Mouse (Mus musculus) layer of hippocampus, adult 9-11 months (tissue): ENCODE measurements around the gene Piwil1.

Source experiments
- DNase-seq: peaks from one replicate; pipeline ENCODE4 v3.0.0; 2022

The Piwil1 gene

DNA sequence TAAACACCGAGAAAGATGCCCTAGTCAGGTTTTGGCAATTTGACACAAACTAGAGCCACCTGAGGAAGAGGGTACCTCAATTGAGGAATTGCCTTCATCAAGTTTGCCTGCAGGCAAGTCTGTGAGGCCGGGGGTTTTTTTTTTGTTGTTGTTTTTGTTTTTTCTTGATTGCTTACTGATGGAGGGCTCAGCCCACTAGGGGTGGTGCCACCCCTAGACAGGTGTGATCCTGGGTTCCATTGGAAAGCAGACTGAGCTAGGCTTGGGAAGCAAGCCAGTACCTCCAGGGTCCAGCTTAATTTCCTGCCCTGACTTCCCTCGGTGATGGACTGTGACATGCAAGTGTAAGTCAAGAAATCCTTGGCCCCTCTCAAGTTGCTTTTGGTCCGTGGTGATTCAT, at the start of gene Piwil1:
Gene Piwil1, plus strand, starts transcription at position 301 of the 400 bp plus-strand sequence.
- no peak for DNase-seq

DNA sequence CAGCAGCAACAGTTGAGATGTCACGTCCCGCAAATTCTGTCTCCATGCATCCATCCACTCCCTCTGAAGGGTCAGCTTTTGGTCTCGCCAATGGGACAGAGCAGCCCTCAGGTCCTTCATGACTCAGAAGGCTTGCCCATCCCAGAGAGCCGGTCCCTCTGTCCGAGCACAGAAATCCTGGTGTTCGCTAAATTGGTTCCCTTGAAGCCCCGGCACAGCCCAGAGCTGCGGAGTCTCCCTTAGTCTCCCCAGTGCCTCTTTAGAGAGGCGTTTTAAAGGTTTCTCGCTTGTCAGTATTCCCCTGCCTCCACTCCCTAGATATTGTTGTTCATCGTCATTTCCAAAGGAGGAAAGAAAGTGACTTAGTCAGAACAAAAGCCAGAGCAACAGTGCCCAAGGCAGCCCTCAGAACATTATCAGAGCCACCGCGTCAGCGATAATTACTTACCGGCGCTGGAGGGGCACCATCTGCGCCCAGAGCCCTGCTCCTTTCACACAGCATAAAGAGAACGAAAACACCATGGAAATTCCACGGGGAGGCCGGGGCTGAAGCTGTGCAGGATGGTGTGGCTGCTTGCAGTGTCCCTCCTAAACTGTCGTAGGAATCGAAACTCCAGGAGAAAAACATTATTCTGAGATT, 45.7 kb upstream of the Piwil1 start:
- DNase-seq, result no peak

DNA sequence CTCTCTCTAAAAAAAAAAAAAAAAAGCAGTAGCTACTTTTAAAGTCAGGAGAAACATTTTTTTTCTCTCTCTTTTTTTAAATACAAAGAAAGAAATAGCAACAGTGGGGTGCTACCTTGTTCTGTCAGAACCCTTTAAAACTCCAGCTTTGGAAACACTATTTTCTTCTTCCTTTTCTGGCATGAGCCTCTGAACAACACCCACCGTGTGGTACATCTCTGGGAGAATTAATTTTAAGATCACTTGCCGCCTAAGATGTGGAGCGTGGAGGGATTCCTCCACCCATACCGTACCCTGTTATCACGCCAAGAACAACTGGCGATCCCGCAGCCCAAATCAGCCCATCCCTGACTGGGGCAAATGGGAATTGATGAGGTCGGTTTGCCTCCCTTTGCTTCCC, 42.2 kb upstream of the Piwil1 start:
- DNase-seq, result no peak

DNA sequence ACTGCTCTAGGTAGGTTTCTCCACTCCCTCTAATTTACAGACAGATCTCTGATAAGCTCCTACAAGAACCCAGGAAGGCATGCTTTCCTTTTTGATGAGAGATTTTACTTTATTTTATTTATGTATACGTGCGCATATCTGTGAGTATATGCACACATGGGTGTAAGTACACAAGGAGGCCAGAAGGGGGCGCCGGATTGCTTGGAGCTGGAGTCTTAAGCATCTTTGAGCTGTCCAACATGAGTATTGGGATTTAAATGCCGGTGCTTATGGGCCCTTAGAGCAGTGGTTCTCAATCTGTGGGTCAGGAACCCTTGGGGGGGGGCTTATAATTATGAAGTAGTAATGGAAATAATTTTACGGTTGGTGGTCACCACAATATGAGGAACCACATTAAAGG, 39.4 kb upstream of the Piwil1 start:
- DNase-seq, result no peak

DNA sequence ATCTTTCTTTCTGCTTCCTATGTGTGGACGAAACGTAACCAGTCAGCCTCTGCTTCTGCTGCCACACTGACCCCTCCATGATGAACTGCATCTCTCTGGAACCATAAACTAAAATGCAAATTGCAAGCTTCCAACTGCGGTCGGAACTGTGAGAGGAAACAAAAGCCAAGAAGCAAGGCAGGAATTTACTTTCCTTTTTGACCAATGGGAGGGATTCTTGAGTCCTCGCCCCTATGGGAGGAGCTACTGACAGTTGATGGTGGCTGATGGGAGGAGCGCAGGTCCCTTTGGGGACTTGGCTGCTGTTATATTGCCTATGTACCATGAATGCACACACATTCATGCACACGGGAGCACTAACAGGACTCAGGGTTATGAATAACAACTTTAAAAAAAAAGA, 38.3 kb upstream of the Piwil1 start:
- DNase-seq, result no peak

DNA sequence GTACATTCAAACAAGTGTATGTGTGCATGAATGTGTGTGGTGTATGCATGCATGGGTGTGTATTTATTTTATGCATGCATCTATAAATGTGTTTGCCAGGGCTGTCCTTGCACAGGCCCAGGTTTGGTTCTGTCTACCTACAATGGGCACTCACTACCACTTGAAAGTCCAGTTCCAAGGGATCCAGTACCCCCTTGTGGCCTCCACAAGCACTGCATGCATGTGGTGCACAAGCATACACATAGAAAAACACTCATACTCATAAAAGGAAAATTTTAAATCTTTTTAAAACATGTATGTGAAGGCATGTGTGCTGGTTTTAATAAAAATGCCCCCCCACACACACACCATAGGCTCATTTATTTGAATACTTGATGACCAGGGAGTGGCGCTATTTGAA, 37.3 kb upstream of the Piwil1 start:
- DNase-seq, result no peak

DNA sequence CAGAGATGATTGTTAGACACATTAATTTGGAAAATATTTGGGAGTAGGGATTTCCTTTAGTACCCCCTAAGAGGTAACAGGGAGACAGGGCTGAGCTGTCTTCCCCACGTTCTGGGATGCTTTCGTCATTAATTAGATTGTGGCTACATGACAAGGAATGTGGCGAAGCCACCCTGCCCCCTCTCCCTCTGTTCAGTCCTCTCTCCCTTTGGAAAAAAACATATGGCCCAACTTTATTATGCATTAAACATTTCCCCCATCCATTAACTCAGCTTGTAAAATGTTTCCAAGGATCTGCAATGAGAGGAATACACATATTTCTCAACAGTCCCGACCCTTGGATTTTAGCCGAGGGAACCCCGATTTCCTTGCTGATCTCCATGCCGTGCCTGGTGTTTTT, 35.0 kb upstream of the Piwil1 start:
- peak; percentile 44 for DNase-seq

DNA sequence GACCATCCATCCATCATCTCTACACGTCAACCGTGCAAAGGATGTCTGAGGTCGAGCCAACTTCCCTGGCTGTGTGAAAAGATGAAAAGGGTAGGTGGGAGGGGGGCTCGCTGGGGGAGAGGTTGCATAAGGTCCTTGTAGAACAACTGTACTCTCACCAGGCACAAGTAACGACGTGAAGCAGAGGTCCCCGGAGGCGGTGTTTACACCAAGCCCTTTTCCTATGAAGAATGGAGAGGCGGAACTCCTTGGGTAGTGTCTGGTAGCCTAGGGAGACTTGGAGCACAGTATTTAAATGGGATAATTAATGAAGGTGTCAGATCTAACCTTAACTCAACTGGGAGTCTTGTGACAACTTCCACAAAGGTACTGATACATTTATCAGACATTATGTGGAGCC, 28.2 kb upstream of the Piwil1 start:
- no peak for DNase-seq

DNA sequence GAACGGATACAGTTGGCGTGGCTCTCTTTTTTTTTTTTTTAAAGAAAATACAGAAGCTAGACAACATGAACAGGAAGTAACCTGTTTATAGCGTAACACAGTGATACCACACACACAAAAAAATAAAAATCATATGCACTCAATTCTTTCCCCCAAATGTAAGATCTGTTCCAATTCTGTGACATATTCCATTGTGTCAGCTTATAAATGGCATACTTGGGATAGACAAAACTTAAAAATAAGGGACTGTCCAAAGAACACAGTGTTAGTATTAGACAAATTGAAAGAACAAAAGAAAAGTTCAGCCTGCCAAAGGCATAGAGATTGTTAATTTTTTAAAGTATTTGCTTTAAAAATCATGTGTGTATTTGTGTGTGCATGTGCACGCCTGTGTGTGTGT, 25.0 kb upstream of the Piwil1 start:
- DNase-seq, result no peak

DNA sequence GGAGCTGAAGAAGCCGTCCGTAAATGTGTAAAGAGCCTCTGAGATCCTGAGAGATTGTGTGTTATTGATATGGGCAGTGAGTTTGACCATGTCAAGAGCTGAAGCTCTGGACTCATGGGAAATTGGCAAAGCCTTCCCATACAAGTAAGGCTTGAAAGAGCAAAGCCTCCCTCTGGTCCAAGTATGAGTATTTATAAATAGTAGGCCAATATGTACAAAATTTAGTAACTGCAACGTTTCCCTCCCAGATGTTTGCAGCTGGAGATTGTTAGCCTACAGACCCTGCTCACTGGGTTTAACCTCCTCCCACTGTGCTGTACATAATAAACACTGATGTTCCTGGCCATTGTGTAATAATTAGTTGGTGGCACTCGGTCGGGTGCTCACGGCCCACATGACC, 24.5 kb upstream of the Piwil1 start:
- DNase-seq, result no peak

DNA sequence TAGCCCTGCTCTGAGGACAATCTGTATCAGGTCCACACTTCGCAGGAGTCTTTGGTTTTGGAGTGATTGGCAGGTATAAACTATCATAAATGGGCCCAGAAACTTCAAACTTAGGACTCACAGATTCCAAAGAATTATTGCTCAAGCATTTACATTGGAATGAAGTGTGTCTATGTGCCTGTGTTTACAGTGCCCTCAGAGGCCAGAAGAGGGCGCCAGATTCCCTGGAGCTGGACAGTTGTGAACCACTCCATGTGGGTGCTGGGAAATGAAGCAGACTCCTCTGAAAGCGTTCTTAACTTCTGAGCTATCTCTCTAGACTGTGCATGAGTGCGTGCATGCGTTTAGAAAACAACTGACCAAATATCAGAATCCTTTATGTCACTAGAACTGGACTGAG, 20.9 kb upstream of the Piwil1 start:
- DNase-seq, result no peak

DNA sequence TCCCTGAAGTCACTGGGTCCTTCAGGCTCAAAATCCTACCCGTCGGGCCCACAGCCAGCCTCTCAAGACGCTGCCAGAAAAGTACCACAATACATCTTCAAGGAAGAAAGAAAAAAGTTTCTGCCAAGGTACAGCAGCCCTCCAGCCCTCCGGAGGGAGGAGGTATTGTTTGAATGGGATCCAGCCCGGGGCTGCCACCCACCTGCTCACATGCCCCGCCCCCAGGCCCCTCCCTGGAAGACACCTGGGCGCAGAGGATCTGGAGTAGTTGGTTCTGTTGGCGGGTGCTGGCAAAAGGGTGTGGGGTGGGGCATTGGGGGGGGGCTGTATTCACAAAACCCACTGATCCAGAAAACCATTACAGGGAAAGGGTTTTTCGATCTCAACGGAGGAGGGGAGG, 18.1 kb upstream of the Piwil1 start:
- no peak for DNase-seq

DNA sequence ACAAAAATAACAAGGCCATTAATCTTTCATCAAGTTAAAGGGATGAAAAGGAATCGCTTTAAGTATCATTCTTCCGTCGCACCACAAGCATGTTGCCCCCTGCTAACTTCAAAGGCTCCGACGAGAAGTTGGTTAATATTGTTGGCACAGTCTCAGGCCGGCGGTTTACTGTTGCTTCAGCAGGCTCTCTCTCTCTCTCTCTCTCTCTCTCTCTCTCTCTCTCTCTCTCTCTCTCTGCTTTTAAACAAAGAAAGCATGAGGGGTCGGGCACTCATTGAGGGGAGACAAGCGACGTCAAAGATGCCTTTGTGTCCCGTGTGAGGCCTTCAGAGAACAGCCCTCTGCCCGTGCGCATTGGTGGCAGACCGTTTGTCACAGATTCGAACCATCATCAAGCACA, 17.7 kb upstream of the Piwil1 start:
- DNase-seq, result no peak

DNA sequence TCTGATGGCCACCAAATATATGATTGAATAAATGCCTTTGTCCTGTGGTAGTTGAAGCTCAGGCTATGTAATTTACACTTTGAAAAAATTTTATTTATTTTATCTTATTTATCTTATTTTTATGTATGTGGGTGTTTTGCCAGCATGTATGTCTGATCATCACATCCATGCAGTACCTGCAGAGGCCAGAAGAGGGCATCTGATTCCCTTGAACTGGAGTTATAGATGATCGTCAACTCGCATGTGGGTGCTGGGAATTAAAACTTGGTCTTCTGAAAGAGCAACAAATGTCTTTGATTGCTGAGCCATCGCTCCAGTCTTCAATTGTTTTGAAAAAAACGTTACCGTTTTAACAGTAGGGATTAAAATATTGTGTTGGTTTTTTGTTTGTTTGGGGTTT, 15.2 kb upstream of the Piwil1 start:
- DNase-seq, result no peak

DNA sequence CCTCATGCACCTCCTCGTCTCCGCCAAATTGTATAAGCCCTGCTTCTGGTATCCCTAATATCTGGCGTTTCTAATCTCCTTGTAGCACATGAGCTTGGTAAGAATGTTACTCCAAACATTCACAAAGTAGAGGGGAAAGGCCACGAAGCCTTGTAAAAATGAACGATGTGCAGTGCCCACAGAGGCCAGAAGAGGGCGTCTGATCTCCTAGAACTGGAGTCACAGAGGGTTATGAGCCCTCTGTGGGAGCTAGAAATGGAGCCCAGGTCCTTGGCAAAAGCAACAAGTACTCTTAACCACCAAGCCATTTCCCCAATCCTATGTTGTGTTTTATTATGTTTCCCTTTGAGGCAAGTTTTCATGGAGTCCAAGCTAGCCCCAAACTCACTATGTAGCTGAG, 8.2 kb upstream of the Piwil1 start:
- DNase-seq, result no peak

DNA sequence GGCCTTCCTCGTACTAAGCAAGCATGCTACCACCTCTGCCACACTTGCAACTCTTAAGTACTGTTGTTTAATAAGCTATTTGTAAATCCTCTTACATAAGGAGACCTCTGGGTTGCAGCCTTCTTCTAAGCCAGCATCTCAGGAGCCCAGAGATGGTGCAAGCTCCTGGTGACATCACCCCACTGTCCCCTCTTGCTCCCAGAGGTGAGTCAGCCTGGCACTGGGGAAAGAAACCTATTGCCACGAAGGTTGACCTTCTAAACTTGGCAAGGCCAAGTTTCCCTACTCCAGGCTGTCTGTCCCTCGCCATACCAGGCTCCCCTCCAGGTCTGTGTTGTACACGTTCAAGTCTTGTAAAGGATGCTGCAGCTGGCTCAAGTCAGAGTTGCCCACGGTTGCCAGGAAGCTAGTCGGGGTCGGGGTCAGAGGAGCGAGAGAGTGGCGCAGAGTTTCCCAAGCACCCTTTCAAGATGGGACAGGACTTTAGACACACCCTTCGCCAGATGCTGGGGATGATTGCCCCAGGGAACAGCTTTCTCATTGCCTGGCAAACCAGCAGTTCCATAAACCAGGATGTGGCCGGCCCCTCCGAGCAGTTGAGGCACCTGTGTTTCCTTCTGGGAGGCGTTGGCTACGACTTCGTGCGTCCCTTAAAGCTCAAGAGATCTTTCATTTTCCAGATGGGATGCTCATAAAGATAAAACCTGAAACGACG, 7.6 kb upstream of the Piwil1 start:
- DNase-seq, result no peak

DNA sequence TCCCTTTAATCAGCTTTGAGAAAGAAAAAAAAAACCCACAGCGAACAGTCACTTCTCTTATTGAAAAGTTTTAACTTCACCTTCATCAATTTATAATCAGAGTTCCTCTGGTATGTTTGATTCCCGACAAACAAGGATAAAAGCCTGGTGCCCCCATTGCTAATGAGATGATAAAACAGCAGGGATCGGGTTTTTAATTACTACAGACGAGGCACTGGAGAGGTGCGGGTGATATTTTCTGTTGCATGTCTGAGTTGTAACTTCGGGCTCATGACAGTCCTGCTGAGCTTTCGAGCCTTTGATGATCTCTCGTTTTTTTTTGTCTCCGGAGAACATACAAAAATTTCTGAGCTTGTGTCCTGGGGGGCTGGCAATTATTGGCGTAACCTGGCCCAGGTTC, 5.5 kb upstream of the Piwil1 start:
- DNase-seq, result no peak

DNA sequence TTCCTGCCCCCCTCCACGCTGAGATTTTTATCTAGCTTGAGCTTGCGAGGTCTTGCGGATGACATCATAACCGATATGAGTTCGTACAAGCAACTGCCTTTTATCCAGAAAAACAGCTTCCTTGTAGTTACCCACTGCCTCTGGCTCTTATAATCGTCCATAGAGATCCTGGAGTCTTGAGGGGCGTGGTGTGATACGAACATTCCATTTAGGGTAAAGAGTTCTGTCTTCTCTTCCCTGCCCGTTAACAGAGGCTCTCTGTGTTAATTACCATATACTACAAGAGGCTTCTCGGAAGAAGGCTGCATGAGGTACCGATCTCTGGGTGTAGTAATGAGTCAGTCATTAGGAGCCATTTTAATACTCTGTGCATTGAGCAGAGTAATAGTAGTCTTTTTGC, 1.6 kb upstream of the Piwil1 start:
- DNase-seq, result no peak

DNA sequence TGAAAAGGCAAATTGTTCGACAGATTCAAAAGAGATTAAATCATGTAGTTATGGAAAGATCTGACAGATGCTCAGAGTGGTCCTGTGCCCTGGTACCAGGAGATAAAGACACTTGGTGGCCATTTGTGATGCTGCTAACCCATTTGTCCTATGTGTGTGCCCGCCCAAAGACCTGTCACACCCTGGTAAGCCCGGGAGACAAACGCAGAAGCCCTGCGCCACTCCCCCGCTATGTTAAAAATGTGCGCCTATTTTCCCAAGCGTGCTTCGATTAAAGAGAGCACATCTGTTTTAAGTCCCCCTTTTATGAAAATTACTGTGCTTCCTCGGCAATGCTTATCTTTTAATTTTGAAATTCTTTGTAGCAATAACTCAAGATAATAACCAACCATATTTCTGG, 1.4 kb downstream of the Piwil1 start:
- DNase-seq, result no peak

DNA sequence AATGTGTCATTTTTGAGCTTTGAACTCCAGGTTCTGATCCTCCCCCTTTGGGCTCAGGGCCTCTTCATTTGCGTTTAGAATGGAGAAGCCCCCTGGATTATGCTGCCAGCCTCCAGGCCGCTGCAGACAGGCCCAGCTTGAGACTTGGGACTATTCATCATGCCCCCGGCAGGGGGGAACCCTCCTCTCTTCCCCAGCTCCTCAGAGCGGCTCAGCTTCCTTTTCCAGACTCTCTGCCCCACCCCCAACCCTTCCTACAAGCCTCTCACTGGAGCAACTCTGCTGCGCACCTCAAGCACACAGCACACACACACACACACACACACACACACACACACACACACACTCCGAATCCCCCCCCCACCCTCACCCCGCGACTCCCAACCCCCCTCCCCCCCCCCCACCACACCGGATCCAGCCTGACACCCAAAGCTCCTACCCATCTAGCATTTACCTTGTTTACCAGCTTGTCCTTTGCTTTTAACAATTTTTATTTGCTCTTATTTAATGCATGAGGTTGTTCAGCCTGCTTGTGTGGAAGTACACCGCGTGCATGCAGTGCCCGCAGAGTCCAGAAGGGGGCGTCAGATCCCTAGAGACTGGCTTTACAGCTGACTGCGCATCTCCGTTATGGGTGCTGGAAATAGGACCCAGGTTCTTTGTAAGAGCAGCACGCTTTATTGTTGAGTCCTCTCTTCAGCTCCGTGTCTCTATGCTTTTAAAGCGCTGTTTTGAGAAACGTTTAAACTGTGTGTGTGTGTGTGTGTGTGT, 2.0 kb downstream of the Piwil1 start:
- DNase-seq, result no peak

DNA sequence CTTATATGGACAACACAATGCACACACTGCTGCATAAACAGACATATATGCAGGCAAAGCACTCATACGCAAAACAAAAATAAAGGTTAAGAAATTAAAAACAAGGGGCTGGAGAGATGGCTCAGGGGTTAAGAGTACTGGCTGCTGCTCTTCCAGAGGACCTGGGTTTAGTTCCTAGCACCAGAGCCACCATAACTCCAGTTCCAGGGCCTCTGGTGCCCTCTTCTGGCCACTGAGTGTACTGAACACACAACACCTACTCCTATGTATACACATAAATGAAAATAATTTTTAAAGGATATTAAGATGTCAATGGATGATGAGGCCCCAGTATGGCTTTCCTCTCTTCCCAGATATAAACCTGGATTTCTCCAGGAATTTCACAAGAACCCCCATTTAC, 4.1 kb downstream of the Piwil1 start:
- no peak for DNase-seq

DNA sequence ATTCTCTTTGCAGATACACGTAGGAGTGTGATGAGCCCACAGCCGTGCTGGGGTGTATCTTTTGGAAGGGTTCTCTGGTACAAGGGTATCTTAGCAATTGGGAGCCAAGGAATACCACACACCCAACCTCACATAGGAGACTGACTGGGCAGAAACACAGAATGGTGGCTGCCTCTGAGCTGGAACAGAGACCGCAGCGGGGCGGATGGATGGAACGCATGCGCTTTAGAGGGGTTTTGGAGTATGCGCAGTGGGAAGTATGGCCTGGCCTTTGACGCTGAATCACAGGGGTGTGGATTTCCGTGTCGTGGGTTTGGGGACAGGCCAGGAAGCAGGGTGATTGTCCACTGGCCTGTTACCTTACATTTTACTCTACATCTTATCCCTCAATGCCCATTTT, 4.9 kb downstream of the Piwil1 start:
- no peak for DNase-seq

DNA sequence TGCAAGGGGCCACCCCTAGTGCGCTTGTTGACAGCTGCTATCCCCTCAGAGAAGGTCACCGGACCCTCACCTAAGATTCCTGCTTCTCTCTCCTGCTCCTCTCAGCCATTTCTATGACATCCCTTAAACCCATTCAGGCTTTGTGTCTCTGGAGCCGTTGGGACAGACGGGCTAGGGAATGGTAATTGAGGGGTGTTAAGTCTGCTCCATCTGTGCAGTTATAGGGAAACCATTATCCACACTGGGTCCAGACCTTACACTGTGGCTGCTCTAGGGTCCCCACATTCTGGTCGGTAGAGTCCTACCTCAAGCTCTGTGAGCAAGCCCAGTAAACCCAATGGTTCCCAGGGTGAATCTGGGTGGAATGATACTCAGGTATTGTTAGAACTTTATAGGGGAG, 6.6 kb downstream of the Piwil1 start:
- no peak for DNase-seq

DNA sequence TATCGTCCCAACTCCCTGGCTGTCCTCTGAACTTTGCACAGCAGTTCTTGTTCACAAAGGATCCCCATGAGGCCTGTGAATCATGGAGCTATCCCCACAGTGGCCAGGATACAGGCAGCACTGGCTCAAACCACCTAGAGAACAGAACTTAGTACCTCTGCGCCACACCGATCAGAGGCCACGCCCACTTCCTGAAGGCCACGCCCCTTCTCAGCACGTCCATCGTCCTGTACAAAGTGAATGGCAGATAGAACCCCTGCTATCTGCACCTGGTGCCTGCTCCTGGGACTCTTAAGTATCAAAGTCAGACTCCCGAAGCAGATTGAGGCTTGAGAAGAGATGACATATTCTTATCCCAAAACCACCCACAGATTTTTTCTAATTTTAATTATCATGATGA, 8.3 kb downstream of the Piwil1 start:
- DNase-seq, result no peak
